Mouse (Mus musculus): Measurements from ENCODE around the gene Wsb2. TPM values are rescaled to one million over a fixed set of nuclear protein-coding genes. Genes with fewer than 3 reads are reported as not detected.
"Not testable (repeated sequence)": the region's sequence is repeated elsewhere in the genome, so short reads cannot be mapped to it uniquely, and the experiment has no call there.

Gene Wsb2
- polyA plus RNA-seq, 1 experiment: 23.5 TPM

- TF ChIP-seq POLR2A (IDR thresholded peaks at IDR 0.05; ENCODE audit: borderline replicate concordance, control insufficient read depth, low read depth, low read length) (no peak), CTCF (IDR thresholded peaks at IDR 0.05; ENCODE audit: control insufficient read depth, insufficient read depth, low read length) (no peak)
- Histone ChIP-seq H3K27ac (ENCODE audit: control insufficient read depth, insufficient read depth, low read depth, low read length, poor library complexity) (no peak overlapping the region), H3K4me1 (ENCODE audit: control insufficient read depth, insufficient read depth, low read length) (peaks cover 2% of the 10 kb centered on the region), H3K4me3 (replicated peaks; ENCODE audit: control insufficient read depth, low read depth, low read length) (no peak overlapping the region)
- WGBS: 82% methylated on average over 8 of the region's 8 CpGs
Measured at GRCm38 (mm10) chr5:117367206-117367605, 10.1 kb downstream of the Wsb2 start.

- Histone ChIP-seq H3K4me3 (replicated peaks; ENCODE audit: control insufficient read depth, low read depth, low read length) (no peak overlapping the region), H3K27ac (ENCODE audit: control insufficient read depth, insufficient read depth, low read depth, low read length, poor library complexity) (no peak overlapping the region), H3K4me1 (ENCODE audit: control insufficient read depth, insufficient read depth, low read length) (peaks cover 7% of the 10 kb centered on the region)
- TF ChIP-seq POLR2A (IDR thresholded peaks at IDR 0.05; ENCODE audit: borderline replicate concordance, control insufficient read depth, low read depth, low read length): no peak
- TF ChIP-seq CTCF (IDR thresholded peaks at IDR 0.05; ENCODE audit: control insufficient read depth, insufficient read depth, low read length): no peak
- 73% methylated on average over 10 of the region's 10 CpGs for WGBS
Measured at GRCm38 (mm10) chr5:117370592-117370991, 13.5 kb downstream of the Wsb2 start.

GRCm38 (mm10) chr5:117373418-117373817, 16.3 kb downstream of the Wsb2 start:
- Histone ChIP-seq H3K27ac (ENCODE audit: control insufficient read depth, insufficient read depth, low read depth, low read length, poor library complexity) (no peak overlapping the region), H3K4me1 (ENCODE audit: control insufficient read depth, insufficient read depth, low read length) (peaks cover 7% of the 10 kb centered on the region), H3K4me3 (replicated peaks; ENCODE audit: control insufficient read depth, low read depth, low read length) (no peak overlapping the region)
- 54% methylated on average over 9 of the region's 9 CpGs for WGBS
- TF ChIP-seq CTCF (IDR thresholded peaks at IDR 0.05; ENCODE audit: control insufficient read depth, insufficient read depth, low read length) (no peak), POLR2A (IDR thresholded peaks at IDR 0.05; ENCODE audit: borderline replicate concordance, control insufficient read depth, low read depth, low read length) (no peak)

- WGBS: 63% methylated on average over 7 of the region's 7 CpGs
- TF ChIP-seq CTCF (IDR thresholded peaks at IDR 0.05; ENCODE audit: control insufficient read depth, insufficient read depth, low read length): no peak
- TF ChIP-seq POLR2A (IDR thresholded peaks at IDR 0.05; ENCODE audit: borderline replicate concordance, control insufficient read depth, low read depth, low read length): no peak
- peaks cover 7% of the 10 kb centered on the region for H3K4me1 ChIP-seq (ENCODE audit: control insufficient read depth, insufficient read depth, low read length)
- H3K27ac ChIP-seq (ENCODE audit: control insufficient read depth, insufficient read depth, low read depth, low read length, poor library complexity): no peak overlapping the region
- no peak overlapping the region for H3K4me3 ChIP-seq (replicated peaks; ENCODE audit: control insufficient read depth, low read depth, low read length)
Measured at GRCm38 (mm10) chr5:117374372-117375049, 17.4 kb downstream of the Wsb2 start.

- Histone ChIP-seq H3K4me1 (ENCODE audit: control insufficient read depth, insufficient read depth, low read length) (peaks cover 7% of the 10 kb centered on the region), H3K27ac (ENCODE audit: control insufficient read depth, insufficient read depth, low read depth, low read length, poor library complexity) (no peak overlapping the region), H3K4me3 (replicated peaks; ENCODE audit: control insufficient read depth, low read depth, low read length) (no peak overlapping the region)
- 91% methylated on average over 11 of the region's 11 CpGs for WGBS
- no peak for TF ChIP-seq CTCF (IDR thresholded peaks at IDR 0.05; ENCODE audit: control insufficient read depth, insufficient read depth, low read length)
Measured at GRCm38 (mm10) chr5:117376331-117376761, 19.2 kb downstream of the Wsb2 start.

GRCm38 (mm10) chr5:117377731-117378130, 20.6 kb downstream of the Wsb2 start:
- H3K4me1 ChIP-seq (ENCODE audit: control insufficient read depth, insufficient read depth, low read length); H3K27ac ChIP-seq (ENCODE audit: control insufficient read depth, insufficient read depth, low read depth, low read length, poor library complexity); H3K4me3 ChIP-seq (replicated peaks; ENCODE audit: control insufficient read depth, low read depth, low read length): not testable (repeated sequence)
- WGBS: 25% methylated on average over 14 of the region's 14 CpGs

GRCm38 (mm10) chr5:117380199-117380598, 23.1 kb downstream of the Wsb2 start:
- Histone ChIP-seq H3K4me3 (replicated peaks; ENCODE audit: control insufficient read depth, low read depth, low read length) (no peak overlapping the region), H3K4me1 (ENCODE audit: control insufficient read depth, insufficient read depth, low read length) (no peaks in the 10 kb centered on the region), H3K27ac (ENCODE audit: control insufficient read depth, insufficient read depth, low read depth, low read length, poor library complexity) (no peak overlapping the region)
- no peak for TF ChIP-seq POLR2A (IDR thresholded peaks at IDR 0.05; ENCODE audit: borderline replicate concordance, control insufficient read depth, low read depth, low read length)
- no peak for TF ChIP-seq CTCF (IDR thresholded peaks at IDR 0.05; ENCODE audit: control insufficient read depth, insufficient read depth, low read length)
- WGBS: 87% methylated on average over 4 of the region's 4 CpGs

GRCm38 (mm10) chr5:117381785-117382184, 24.7 kb downstream of the Wsb2 start:
- H3K4me1 ChIP-seq (ENCODE audit: control insufficient read depth, insufficient read depth, low read length): no peaks in the 10 kb centered on the region
- H3K4me3 ChIP-seq (replicated peaks; ENCODE audit: control insufficient read depth, low read depth, low read length): no peak overlapping the region
- no peak for TF ChIP-seq POLR2A (IDR thresholded peaks at IDR 0.05; ENCODE audit: borderline replicate concordance, control insufficient read depth, low read depth, low read length)
- no peak for TF ChIP-seq CTCF (IDR thresholded peaks at IDR 0.05; ENCODE audit: control insufficient read depth, insufficient read depth, low read length)
- no peak overlapping the region for H3K27ac ChIP-seq (ENCODE audit: control insufficient read depth, insufficient read depth, low read depth, low read length, poor library complexity)
- WGBS: 91% methylated on average over 7 of the region's 7 CpGs

- Histone ChIP-seq H3K27ac (ENCODE audit: control insufficient read depth, insufficient read depth, low read depth, low read length, poor library complexity) (no peak overlapping the region), H3K4me1 (ENCODE audit: control insufficient read depth, insufficient read depth, low read length) (no peaks in the 10 kb centered on the region), H3K4me3 (replicated peaks; ENCODE audit: control insufficient read depth, low read depth, low read length) (no peak overlapping the region)
- WGBS: 61% methylated on average over 12 of the region's 12 CpGs
- TF ChIP-seq POLR2A (IDR thresholded peaks at IDR 0.05; ENCODE audit: borderline replicate concordance, control insufficient read depth, low read depth, low read length) (no peak), CTCF (IDR thresholded peaks at IDR 0.05; ENCODE audit: control insufficient read depth, insufficient read depth, low read length) (no peak)
Measured at GRCm38 (mm10) chr5:117383198-117383597, 26.1 kb downstream of the Wsb2 start.
